Mouse (Mus musculus) C3H10T1/2 (cell line): ENCODE data around the gene Fam206a. TPM values are rescaled to one million over a fixed set of nuclear protein-coding genes. Genes with fewer than 3 reads are reported as not detected.

Source experiments
- polyA plus RNA-seq, 2 experiments: library from polyadenylated mRNA; unstranded; fragments of >200 nt; fragmentation: generic; extraction: Trizol; gene quantifications; one replicate each; pipeline ENCODE4 v1.2.1; 2012; ENCODE audit warnings: missing spikeins in 2 of 2

Gene Fam206a
- polyA plus RNA-seq, result 1 to 10 TPM; 5.4 to 8.8 TPM

DNA sequence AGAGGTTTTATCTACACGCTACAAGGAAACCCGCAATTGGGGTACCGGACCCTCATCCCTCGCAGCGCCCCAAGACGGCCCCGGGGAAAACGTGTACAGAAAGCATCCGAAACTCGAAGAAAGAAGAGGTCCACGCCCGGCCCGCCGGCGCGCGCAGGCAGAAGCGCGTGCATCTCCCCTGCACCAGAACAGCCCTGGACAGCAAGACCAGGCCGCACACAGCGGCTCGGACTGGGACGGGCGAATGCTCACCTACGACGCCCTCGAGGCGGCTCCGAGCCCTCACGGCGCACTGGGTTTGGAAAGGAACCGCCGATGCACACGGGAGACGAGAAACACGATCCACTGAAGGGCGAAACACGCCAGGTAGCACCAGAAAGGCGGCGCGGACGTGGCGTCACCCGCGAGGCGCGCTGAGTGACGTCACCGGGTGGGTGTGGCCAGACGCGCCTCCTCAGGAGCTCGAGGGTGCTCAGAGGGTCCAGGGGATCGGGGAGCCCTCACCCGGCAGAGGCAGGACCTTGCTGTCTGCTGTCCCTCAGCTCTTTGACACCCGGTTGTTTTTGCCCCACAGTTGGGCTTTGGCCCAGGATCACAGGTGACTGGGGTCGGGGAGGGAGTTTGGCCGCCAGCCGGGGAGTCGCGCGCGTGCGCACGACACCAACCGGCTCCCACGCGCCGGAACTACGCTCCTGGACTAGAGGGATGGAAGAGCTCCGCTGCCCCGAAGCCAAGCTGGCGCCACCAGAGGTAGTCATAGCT is at the start of gene Fam206a, which contains the start of gene Elp1:
Gene Fam206a, plus strand, starts transcription at position 439 of the 762 bp plus-strand sequence.
Gene Elp1, minus strand, starts transcription at position 425 of the 762 bp plus-strand sequence.

Other genes with a start within 250 kb of the Fam206a start
- gene Gm26657, start 62.3 kb upstream of the Fam206a start, polyA plus RNA-seq, result under 1 TPM in 1 of 2 experiments, not detected in 1; 0.14 TPM
- not detected for gene Actl7b, start 60.9 kb upstream of the Fam206a start, polyA plus RNA-seq
- under 1 TPM in 1 of 2 experiments, not detected in 1; 0.07 TPM for gene Actl7a, start 58.9 kb upstream of the Fam206a start, polyA plus RNA-seq
- gene Elp1, start within 50 bp of the Fam206a start, polyA plus RNA-seq, result 10 to 100 TPM; 18.3 to 26.7 TPM
- gene Ctnnal1, start 62.8 kb downstream of the Fam206a start, polyA plus RNA-seq, result 10 to 100 TPM in 1 of 2 experiments, 1 to 10 TPM in 1; 3.2 to 14.3 TPM
- gene Tmem245, start 145.1 kb downstream of the Fam206a start, polyA plus RNA-seq, result 1 to 10 TPM in 1 of 2 experiments, under 1 TPM in 1; 0.34 to 2.3 TPM
- gene Frrs1l, start 188.0 kb downstream of the Fam206a start, polyA plus RNA-seq, result not detected